Mouse (Mus musculus) brain, adult 2 months (tissue): ENCODE results near the gene Fndc5.
A peak's percentile ranks its signal among the peaks of the same experiment; 100 is the strongest.

Experiments
- DNase-seq: peaks from one replicate; pipeline ENCODE4 v3.0.0; 2011; ENCODE audit warnings: low read depth, low spot score

Gene Fndc5

GRCm38 (mm10) chr4:129145943-129146342, 9.1 kb downstream of the Fndc5 start:
- DNase-seq, result no peak

- DNase-seq, result no peak
These were observed 9.6 kb downstream of the Fndc5 start for GRCm38 (mm10) chr4:129146392-129146791.

DNA sequence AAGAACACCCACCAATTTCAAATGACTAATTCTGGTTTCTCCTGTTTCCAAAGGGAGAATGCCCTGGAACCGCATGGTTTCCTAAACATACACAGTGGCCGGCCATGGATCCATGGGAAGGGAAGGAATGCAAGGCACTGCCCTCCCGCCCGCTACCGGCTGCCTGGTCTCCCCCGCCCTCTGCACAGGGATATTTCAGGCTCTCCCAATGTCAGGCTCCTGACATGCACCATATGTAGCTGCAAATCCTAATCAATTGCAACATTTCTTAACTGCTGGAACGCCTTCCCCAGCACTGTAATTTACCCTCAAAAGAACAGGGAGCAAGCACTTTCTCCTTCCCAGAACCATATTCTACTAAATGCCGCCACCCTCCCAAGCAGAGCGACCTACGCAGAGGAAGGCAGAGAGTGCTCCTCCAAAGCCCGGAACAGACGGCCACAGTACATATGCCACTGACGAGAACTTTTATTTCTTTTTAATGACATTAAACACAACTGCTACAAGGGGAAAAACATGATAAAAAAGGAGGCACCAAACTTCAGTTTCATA, 10.8 kb downstream of the Fndc5 start:
- peak; percentile 71 for DNase-seq

GRCm38 (mm10) chr4:129149321-129149720, 12.5 kb downstream of the Fndc5 start:
- no peak for DNase-seq

- DNase-seq, result no peak
These were observed 14.5 kb downstream of the Fndc5 start for GRCm38 (mm10) chr4:129151276-129151811.

GRCm38 (mm10) chr4:129157541-129157940, 20.7 kb downstream of the Fndc5 start:
- DNase-seq, result no peak

- no peak for DNase-seq
These were observed 21.8 kb downstream of the Fndc5 start for GRCm38 (mm10) chr4:129158549-129158948.

- no peak for DNase-seq
These were observed 24.3 kb downstream of the Fndc5 start for GRCm38 (mm10) chr4:129161076-129161475.

DNA sequence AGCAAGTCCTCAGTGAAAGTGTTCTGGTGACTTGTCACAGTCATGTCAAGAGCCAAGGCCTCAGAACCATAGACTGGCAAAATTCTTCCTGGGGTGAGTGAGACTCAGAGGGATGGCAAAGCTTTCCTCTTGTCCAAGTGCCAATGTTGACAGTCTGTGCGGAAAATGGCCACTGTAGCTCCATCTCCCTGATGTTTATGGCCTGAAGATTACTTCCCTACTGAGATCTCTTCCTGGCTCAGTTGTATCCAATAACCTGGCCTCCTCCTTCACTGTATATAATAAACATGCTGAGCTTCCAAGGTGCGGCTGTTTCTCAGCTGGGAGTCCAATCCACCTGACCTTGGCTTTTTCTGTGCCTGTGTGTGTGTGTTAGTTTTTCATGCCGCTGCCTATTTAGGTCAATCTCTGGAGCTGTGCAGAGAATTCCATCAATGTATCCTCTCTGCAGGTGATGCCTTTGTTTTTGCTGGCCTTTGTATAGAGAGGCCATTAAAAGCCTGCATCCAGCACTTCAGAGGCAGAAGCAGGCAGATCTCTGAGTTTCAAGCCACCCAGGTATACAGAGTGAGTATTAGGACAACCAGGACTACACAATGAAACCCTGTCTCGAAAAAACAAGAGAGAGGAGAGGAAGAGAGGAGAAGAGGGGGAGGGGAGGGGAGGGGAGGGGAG, 24.9 kb downstream of the Fndc5 start:
- DNase-seq, result peak; percentile 76

DNA sequence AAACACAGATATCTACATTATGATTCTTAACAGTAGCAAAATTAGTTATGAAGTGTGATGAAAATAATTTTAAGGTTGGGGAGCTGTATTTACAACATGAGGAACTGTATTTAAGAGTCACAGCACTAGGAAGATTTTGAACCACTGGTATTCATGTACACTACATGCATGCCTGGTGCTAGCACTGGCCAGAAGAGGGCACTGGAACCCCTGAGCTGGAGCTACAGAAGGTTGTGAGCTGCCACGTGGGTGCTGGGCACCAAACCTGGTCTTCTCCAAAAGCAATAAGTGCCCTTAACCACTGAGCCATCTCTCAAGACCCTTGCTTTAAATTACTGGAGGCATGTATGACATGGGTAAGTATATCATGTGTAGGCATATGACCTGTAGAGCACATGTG, 35.7 kb downstream of the Fndc5 start:
- DNase-seq, result peak; percentile 14

DNA sequence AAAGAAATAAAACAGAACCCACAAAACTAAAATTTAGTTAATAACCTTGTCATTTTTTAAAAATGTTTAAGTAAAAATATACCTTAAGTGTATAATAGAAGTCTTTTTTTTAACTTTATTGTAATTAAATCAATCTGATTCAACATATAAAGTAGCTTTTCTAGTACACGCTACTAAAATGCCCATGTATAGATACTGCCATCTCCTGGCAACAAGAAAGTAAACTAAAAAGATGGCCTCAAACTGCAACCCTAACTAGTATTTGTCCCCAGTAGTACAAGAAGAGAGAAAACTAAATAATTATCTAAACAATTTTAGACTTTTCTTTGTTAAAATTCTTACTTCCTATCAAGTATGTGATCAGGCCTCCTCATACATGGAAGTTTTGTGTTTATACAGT, 42.8 kb downstream of the Fndc5 start:
- peak; percentile 48 for DNase-seq

GRCm38 (mm10) chr4:129188041-129188659, 51.4 kb downstream of the Fndc5 start:
- DNase-seq, result peak; percentile 50

- peak; percentile 66 for DNase-seq
These were observed 52.2 kb downstream of the Fndc5 start for GRCm38 (mm10) chr4:129188803-129189541.

DNA sequence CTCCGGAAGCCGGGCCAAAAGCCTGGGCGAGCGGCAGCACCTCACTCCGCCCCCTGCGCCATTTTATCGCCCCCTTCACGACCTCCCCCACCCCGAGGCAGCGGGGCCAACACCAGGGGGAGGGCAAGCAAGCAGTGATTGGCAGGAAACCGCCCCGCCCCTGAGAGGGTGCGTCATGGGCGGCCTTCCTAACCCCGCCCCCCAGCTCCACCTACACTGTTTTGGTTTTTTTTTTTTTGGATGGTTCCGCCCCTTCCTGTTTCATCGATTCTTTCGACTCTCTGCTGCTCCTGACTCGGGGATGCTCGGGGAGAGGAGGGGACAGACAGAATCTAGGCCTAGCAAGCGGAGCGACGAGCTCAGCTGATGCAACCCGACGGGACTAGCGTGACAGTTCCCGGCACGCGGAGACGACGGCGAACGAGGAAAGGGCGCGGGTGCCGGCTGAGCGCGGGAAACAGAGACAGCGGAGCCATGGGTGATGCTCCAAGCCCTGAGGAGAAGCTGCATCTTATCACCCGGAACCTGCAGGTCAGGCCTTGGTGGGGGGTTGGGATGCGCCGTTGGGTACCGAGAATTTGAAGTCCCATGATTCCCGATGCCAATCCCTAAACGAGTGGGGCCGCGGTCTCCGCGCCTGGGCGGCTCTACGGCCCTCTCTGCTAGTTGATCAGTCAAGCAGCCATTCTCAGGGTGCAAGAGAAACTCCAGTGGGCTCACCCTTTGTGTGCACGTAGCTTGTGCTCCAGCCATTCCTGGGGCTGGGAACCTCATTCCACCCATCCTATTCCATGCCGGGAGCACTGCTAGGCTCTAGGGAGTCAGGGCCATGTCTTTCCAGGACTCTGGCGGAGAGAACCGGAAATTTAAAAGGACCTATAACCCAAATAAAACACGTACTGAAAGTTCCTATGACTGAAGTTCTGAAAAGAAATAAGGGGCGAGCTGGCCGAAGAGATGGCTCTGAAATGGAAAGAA, 53.0 kb downstream of the Fndc5 start, which contains the start of the genes S100pbp and Yars:
Gene S100pbp, minus strand, starts transcription at position 186 of the 978 bp plus-strand sequence.
Gene Yars, plus strand, starts transcription at position 219 of the 978 bp plus-strand sequence.
- DNase-seq, result peak; percentile 99

GRCm38 (mm10) chr4:129190538-129190937, 53.7 kb downstream of the Fndc5 start:
- DNase-seq, result peak; percentile 35

GRCm38 (mm10) chr4:129191691-129192090, 54.9 kb downstream of the Fndc5 start:
- no peak for DNase-seq
